Mouse (Mus musculus): ENCODE results near the gene Crim1. TPM values are rescaled to one million over a fixed set of nuclear protein-coding genes. Genes with fewer than 3 reads are reported as not detected.

The Crim1 gene
- polyA plus RNA-seq, 1 experiment from 2014 or later = 11.8 TPM

GRCm38 (mm10) chr17:78373849-78374248 lies 173.8 kb downstream of the Crim1 start:
- Histone ChIP-seq H3K4me2 (replicated peaks) (no peak overlapping the region), H3K9ac (no peak overlapping the region), H3K4me3 (no peak overlapping the region), H3K9me3 (no peaks in the 10 kb centered on the region), H3K27ac (no peak overlapping the region), H3K36me3 (peaks cover 41% of the 10 kb centered on the region), H3K27me3 (replicated peaks) (no peaks in the 10 kb centered on the region), H3K4me1 (no peaks in the 10 kb centered on the region)
- 91% methylated on average over 8 of the region's 8 CpGs for WGBS
- no peak for ATAC-seq (ENCODE audit: low FRiP score, low read depth)

- no peaks in the 10 kb centered on the region for H3K4me1 ChIP-seq
- H3K4me3 ChIP-seq = no peak overlapping the region
- H3K4me2 ChIP-seq (replicated peaks) = no peak overlapping the region
- 69% methylated on average over 10 of the region's 10 CpGs for WGBS
- H3K27me3 ChIP-seq (replicated peaks) = no peaks in the 10 kb centered on the region
- H3K27ac ChIP-seq = no peak overlapping the region
- no peak overlapping the region for H3K9ac ChIP-seq
- no peak for ATAC-seq (ENCODE audit: low FRiP score, low read depth)
- H3K9me3 ChIP-seq = no peaks in the 10 kb centered on the region
- H3K36me3 ChIP-seq = peaks cover 38% of the 10 kb centered on the region
Observed at GRCm38 (mm10) chr17:78374756-78375155, 174.7 kb downstream of the Crim1 start.

- peaks cover 34% of the 10 kb centered on the region for H3K36me3 ChIP-seq
- ATAC-seq (ENCODE audit: low FRiP score, low read depth) = no peak
- H3K9ac ChIP-seq = no peak overlapping the region
- H3K27ac ChIP-seq = no peak overlapping the region
- no peak overlapping the region for H3K4me3 ChIP-seq
- no peaks in the 10 kb centered on the region for H3K9me3 ChIP-seq
- H3K27me3 ChIP-seq (replicated peaks) = no peaks in the 10 kb centered on the region
- H3K4me2 ChIP-seq (replicated peaks) = no peak overlapping the region
- 79% methylated on average over 8 of the region's 8 CpGs for WGBS
- H3K4me1 ChIP-seq = no peaks in the 10 kb centered on the region
Observed at GRCm38 (mm10) chr17:78376587-78376986, 176.5 kb downstream of the Crim1 start.

- WGBS = 79% methylated on average over 8 of the region's 8 CpGs
- no peak overlapping the region for H3K4me2 ChIP-seq (replicated peaks)
- H3K4me1 ChIP-seq = no peaks in the 10 kb centered on the region
- no peaks in the 10 kb centered on the region for H3K27me3 ChIP-seq (replicated peaks)
- no peak for ATAC-seq (ENCODE audit: low FRiP score, low read depth)
- H3K4me3 ChIP-seq = no peak overlapping the region
- H3K9ac ChIP-seq = no peak overlapping the region
- H3K27ac ChIP-seq = no peak overlapping the region
- peaks cover 19% of the 10 kb centered on the region for H3K36me3 ChIP-seq
- H3K9me3 ChIP-seq = no peaks in the 10 kb centered on the region
Observed at GRCm38 (mm10) chr17:78379079-78379729, 179.2 kb downstream of the Crim1 start.

GRCm38 (mm10) chr17:78379730-78380245 lies 179.7 kb downstream of the Crim1 start:
- 66% methylated on average over 11 of the region's 11 CpGs for WGBS
- Histone ChIP-seq H3K27ac (no peak overlapping the region), H3K9ac (no peak overlapping the region), H3K4me2 (replicated peaks) (no peak overlapping the region), H3K36me3 (peaks cover 13% of the 10 kb centered on the region), H3K4me1 (no peaks in the 10 kb centered on the region), H3K4me3 (no peak overlapping the region), H3K27me3 (replicated peaks) (no peaks in the 10 kb centered on the region), H3K9me3 (no peaks in the 10 kb centered on the region)
- no peak for ATAC-seq (ENCODE audit: low FRiP score, low read depth)

- WGBS = 93% methylated on average over 3 of the region's 3 CpGs
- no peak for ATAC-seq (ENCODE audit: low FRiP score, low read depth)
- Histone ChIP-seq H3K27me3 (replicated peaks) (no peaks in the 10 kb centered on the region), H3K4me2 (replicated peaks) (no peak overlapping the region), H3K4me3 (no peak overlapping the region), H3K9me3 (no peaks in the 10 kb centered on the region), H3K4me1 (no peaks in the 10 kb centered on the region), H3K36me3 (peaks cover 12% of the 10 kb centered on the region), H3K9ac (no peak overlapping the region), H3K27ac (no peak overlapping the region)
Observed at GRCm38 (mm10) chr17:78382321-78382720, 182.3 kb downstream of the Crim1 start.

- H3K9ac ChIP-seq = no peak overlapping the region
- no peaks in the 10 kb centered on the region for H3K27me3 ChIP-seq (replicated peaks)
- no peak for ATAC-seq (ENCODE audit: low FRiP score, low read depth)
- H3K4me1 ChIP-seq = no peaks in the 10 kb centered on the region
- H3K27ac ChIP-seq = no peak overlapping the region
- no peak overlapping the region for H3K4me3 ChIP-seq
- WGBS = 80% methylated on average over 9 of the region's 9 CpGs
- H3K9me3 ChIP-seq = no peaks in the 10 kb centered on the region
- no peak overlapping the region for H3K4me2 ChIP-seq (replicated peaks)
- no peaks in the 10 kb centered on the region; the same call in 1 of the 2 replicates for H3K36me3 ChIP-seq
Observed at GRCm38 (mm10) chr17:78387665-78388064, 187.6 kb downstream of the Crim1 start.

GRCm38 (mm10) chr17:78388101-78388847 lies 188.2 kb downstream of the Crim1 start:
- Histone ChIP-seq H3K36me3 (no peaks in the 10 kb centered on the region), H3K4me1 (no peaks in the 10 kb centered on the region), H3K4me2 (replicated peaks) (no peak overlapping the region), H3K9ac (no peak overlapping the region), H3K27ac (no peak overlapping the region), H3K27me3 (replicated peaks) (no peaks in the 10 kb centered on the region), H3K9me3 (no peaks in the 10 kb centered on the region), H3K4me3 (no peak overlapping the region)
- ATAC-seq (ENCODE audit: low FRiP score, low read depth) = no peak
- WGBS = 88% methylated on average over 9 of the region's 9 CpGs

GRCm38 (mm10) chr17:78389573-78389972 lies 189.5 kb downstream of the Crim1 start:
- ATAC-seq (ENCODE audit: low FRiP score, low read depth) = no peak
- Histone ChIP-seq H3K9ac (no peak overlapping the region), H3K4me1 (no peaks in the 10 kb centered on the region), H3K36me3 (no peaks in the 10 kb centered on the region), H3K4me2 (replicated peaks) (no peak overlapping the region), H3K9me3 (no peaks in the 10 kb centered on the region), H3K27ac (no peak overlapping the region), H3K4me3 (no peak overlapping the region), H3K27me3 (replicated peaks) (no peaks in the 10 kb centered on the region)
- 92% methylated on average over 5 of the region's 5 CpGs for WGBS

- Histone ChIP-seq H3K27ac (no peak overlapping the region), H3K9ac (no peak overlapping the region), H3K4me1 (no peaks in the 10 kb centered on the region), H3K4me2 (replicated peaks) (no peak overlapping the region), H3K27me3 (replicated peaks) (no peaks in the 10 kb centered on the region), H3K9me3 (no peaks in the 10 kb centered on the region), H3K4me3 (no peak overlapping the region), H3K36me3 (no peaks in the 10 kb centered on the region)
- ATAC-seq (ENCODE audit: low FRiP score, low read depth) = no peak
- WGBS = 89% methylated on average over 9 of the region's 9 CpGs
Observed at GRCm38 (mm10) chr17:78392401-78393087, 192.5 kb downstream of the Crim1 start.

- ATAC-seq (ENCODE audit: low FRiP score, low read depth) = no peak
- Histone ChIP-seq H3K27ac (no peak overlapping the region), H3K4me2 (replicated peaks) (no peak overlapping the region), H3K4me3 (no peak overlapping the region), H3K36me3 (peaks cover 17% of the 10 kb centered on the region), H3K9ac (no peak overlapping the region), H3K27me3 (replicated peaks) (no peaks in the 10 kb centered on the region), H3K4me1 (no peaks in the 10 kb centered on the region), H3K9me3 (no peaks in the 10 kb centered on the region)
- WGBS = 86% methylated on average over 12 of the region's 12 CpGs
Observed at GRCm38 (mm10) chr17:78400130-78400840, 200.2 kb downstream of the Crim1 start.

GRCm38 (mm10) chr17:78401311-78401710 lies 201.3 kb downstream of the Crim1 start:
- H3K27ac ChIP-seq = no peak overlapping the region
- H3K27me3 ChIP-seq (replicated peaks) = no peaks in the 10 kb centered on the region
- H3K9me3 ChIP-seq = no peaks in the 10 kb centered on the region
- no peak overlapping the region for H3K4me2 ChIP-seq (replicated peaks)
- no peak overlapping the region for H3K9ac ChIP-seq
- no peaks in the 10 kb centered on the region for H3K4me1 ChIP-seq
- H3K4me3 ChIP-seq = no peak overlapping the region
- WGBS = 71% methylated on average over 6 of the region's 6 CpGs
- ATAC-seq (ENCODE audit: low FRiP score, low read depth) = no peak
- peaks cover 17% of the 10 kb centered on the region for H3K36me3 ChIP-seq
